Mouse (Mus musculus): ENCODE results near the gene Rps6ka5.

GRCm38 (mm10) chr12:100503659-100504058 is 223.1 kb downstream of the Rps6ka5 start:
- TF ChIP-seq CTCF (IDR thresholded peaks at IDR 0.05; ENCODE audit: insufficient read depth, low read length) (no peak), POLR2A (IDR thresholded peaks at IDR 0.05; ENCODE audit: borderline replicate concordance, extremely low read depth, low read depth, low read length) (no peak)
